Mouse (Mus musculus): ENCODE results near the gene Ptcd1. TPM values are rescaled to one million over a fixed set of nuclear protein-coding genes. Genes with fewer than 3 reads are reported as not detected.
A peak's percentile ranks its signal among the peaks of the same experiment; 100 is the strongest.

Ptcd1 gene
- total RNA-seq, 2 experiments from 2014 or later: 21.8 to 24.9 TPM

DNA sequence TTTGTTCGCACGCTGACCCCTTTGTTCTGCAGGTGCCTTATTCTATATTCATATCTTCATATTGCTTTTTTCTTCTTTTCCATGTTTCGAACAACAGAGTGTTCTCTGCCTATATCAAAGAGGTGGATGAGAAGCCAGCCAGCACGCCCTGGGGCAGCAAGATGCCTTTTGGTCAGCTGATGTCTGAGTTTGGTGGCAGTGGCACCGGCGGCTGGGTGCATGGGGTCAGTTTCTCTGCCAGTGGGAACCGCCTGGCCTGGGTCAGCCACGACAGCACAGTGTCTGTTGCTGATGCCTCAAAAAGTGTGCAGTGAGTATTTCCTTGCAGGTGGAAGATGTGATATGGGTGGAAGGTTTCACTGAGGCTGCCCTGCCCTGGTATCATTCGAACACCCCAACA is 65.9 kb downstream of the Ptcd1 start:
- Histone ChIP-seq H3K27ac (no peak overlapping the region), H3K4me3 (no peak overlapping the region)
- DNase-seq (ENCODE audit: low spot score in 2 of 2): no peak
- no peak for TF ChIP-seq CTCF (conservative IDR thresholded peaks at IDR 0.05)

DNA sequence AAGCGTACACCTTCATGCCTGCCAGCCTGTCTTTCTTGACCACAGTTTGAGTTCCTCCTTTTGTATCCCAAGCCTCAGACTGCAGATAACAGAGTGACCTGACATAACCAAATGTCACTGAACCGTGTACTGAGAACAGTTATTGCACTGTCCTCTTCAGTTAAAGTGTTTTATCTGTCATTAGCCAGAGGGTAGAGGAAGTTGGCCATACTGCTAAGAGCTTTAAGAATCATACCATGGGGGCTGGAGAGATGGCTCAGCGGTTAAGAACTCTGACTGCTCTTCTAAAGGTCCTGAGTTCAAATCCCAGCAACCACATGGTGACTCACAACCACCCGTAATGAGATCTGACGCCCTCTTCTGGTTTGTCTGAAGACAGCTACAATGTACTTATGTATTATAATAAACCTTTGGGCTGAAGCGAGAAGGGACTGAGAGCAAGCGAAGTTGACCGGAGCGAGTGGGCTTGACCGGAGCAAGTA is 68.5 kb downstream of the Ptcd1 start:
- TF ChIP-seq CTCF (conservative IDR thresholded peaks at IDR 0.05): peak; percentile 26; the same call in 1 of the 2 replicates
- no peak for DNase-seq (ENCODE audit: low spot score in 2 of 2)
- H3K27ac ChIP-seq: no peak overlapping the region
- no peak overlapping the region for H3K4me3 ChIP-seq

Other genes starting within 250 kb of the Ptcd1 start
- 10 to 100 TPM; 29.2 to 30.5 TPM for gene Smurf1, start 201.3 kb downstream of the Ptcd1 start, total RNA-seq (2021)
- gene Gm4871, start 134.4 kb downstream of the Ptcd1 start, total RNA-seq (2021): not detected
- not detected for gene 1700018F24Rik, start 124.1 kb downstream of the Ptcd1 start, total RNA-seq (2021)
- gene Arpc1a, start 83.3 kb downstream of the Ptcd1 start, total RNA-seq (2021): 100 to 1,000 TPM; 252 to 255 TPM
- not detected for gene Kpna7, start 83.1 kb downstream of the Ptcd1 start, total RNA-seq (2021)
- 10 to 100 TPM; 17.7 to 19.4 TPM for gene Arpc1b, start 52.9 kb downstream of the Ptcd1 start, total RNA-seq (2021)
- gene Pdap1, start 26.9 kb downstream of the Ptcd1 start, total RNA-seq (2021): 10 to 100 TPM; 95.2 to 97.8 TPM
- gene Bud31, start 26.7 kb downstream of the Ptcd1 start, total RNA-seq (2021): 10 to 100 TPM; 67.4 to 73.4 TPM
- 10 to 100 TPM; 24.8 to 24.9 TPM for gene Cpsf4, start 105 bp upstream of the Ptcd1 start, total RNA-seq (2021)
- 100 to 1,000 TPM; 238 to 257 TPM for gene Atp5j2, start 25.0 kb upstream of the Ptcd1 start, total RNA-seq (2021)
- gene Zkscan14, start 34.8 kb upstream of the Ptcd1 start, total RNA-seq (2021): 10 to 100 TPM; 11.6 to 12.9 TPM
- gene Zkscan5, start 37.5 kb upstream of the Ptcd1 start, total RNA-seq (2021): 10 to 100 TPM; 11.3 to 12.2 TPM
- gene Zfp655, start 64.6 kb upstream of the Ptcd1 start, total RNA-seq (2021): 10 to 100 TPM; 27.5 to 28.4 TPM
- 10 to 100 TPM; 20.3 to 22.8 TPM for gene Zscan25, start 113.4 kb upstream of the Ptcd1 start, total RNA-seq (2021)
- gene Cyp3a57, start 178.2 kb upstream of the Ptcd1 start, total RNA-seq (2021): not detected

All from layer of hippocampus, adult 2 months (tissue).